In the genomic region with DNA sequence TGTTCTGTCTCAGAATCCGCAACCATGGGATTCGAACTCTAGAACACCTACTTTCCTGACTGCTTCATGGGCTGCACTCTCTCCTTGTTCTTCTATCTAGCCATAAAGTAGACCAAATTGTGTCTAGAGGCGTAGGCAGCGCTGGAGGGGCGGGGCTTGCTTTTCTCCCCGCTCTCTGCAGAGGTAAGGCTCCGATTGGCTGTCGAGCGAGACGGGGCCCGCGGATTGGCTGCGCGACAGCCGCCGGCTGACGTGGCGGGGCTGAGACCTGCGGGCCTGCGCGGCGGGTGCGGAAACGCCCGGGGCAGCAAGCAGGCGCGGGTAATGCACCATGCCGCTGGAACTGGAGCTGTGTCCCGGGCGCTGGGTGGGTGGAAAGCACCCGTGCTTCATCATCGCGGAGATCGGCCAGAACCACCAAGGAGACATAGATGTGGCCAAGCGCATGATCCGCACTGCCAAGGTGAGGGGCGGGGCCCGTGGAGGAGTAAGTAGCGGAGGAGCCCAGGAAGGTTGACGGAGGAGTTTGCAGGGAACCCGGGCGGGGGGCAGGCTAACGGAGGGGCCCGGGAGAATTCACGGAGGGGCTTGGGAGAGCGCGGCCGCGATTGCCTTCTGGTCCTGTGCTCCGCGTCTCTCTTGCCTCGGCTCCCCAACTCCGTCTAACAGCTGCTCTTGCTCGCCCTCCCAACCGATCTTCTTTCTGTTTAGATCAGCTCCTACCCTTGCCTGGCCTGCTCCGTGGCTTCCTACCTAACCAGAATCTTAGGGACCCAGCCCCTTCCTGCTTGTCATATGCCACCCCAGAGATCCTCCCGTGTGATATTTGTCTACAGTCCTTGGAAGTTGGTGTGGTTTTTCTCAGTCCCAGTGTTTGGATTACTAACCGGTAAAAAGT, we compare ENCODE assay signal across 8 mouse cellular contexts. TPM values are rescaled to one million over a fixed set of nuclear protein-coding genes. Genes with fewer than 3 reads are reported as not detected.
DNase-seq lines count a peak whose midpoint lies in the region; ATAC-seq lines count a peak whose summit lies in the region.

Gene Nans (plus strand): TSS at position 221 of the 898 bp plus-strand sequence.

- H3K27me3 ChIP-seq in forebrain, embryonic 14.5 days (replicated peaks; ENCODE audit: control insufficient read depth, insufficient read depth, low read length), result no peaks in the 10 kb centered on the region
- H3K27me3 ChIP-seq in neural tube, embryonic 15.5 days (replicated peaks), result no peaks in the 10 kb centered on the region

- H3K4me2 ChIP-seq in forebrain, embryonic 14.5 days (ENCODE audit: low read length), result peak within 1 kb of the TSS; percentile 81
- peak within 1 kb of the TSS; percentile 61 for H3K4me2 ChIP-seq in neural tube, embryonic 15.5 days

- peaks cover 17% of the 10 kb centered on the region for H3K36me3 ChIP-seq in forebrain, embryonic 14.5 days (ENCODE audit: control insufficient read depth, insufficient read depth, low read length)
- peaks cover 18% of the 10 kb centered on the region for H3K36me3 ChIP-seq in neural tube, embryonic 15.5 days

- DNase-seq in ES-CJ7 (ENCODE audit: low read depth, low spot score), result peak; percentile 96
- DNase-seq in cerebellum, adult 11 months, result peak; percentile 92
- DNase-seq in forebrain, embryonic 14.5 days (ENCODE audit: low spot score), result peak; percentile 98
- peak; percentile 96 for DNase-seq in heart, postnatal 14 days
- DNase-seq in layer of hippocampus, adult 11-12 months (ENCODE audit: low spot score), result peak; percentile 93
- peak; percentile 96 to 97 for DNase-seq in lung, adult 18-20 months
- DNase-seq in testis, postnatal 14 days (ENCODE audit: low spot score), result peak; percentile 96

- H3K4me1 ChIP-seq in forebrain, embryonic 14.5 days (ENCODE audit: control insufficient read depth, insufficient read depth, low read length), result peaks cover 4% of the 10 kb centered on the region; the same call in 1 of the 2 replicates
- peaks cover 17% of the 10 kb centered on the region for H3K4me1 ChIP-seq in neural tube, embryonic 15.5 days

- H3K27ac ChIP-seq in forebrain, embryonic 14.5 days (ENCODE audit: low read depth, low read length), result peak within 1 kb of the TSS; percentile 68
- peak within 1 kb of the TSS; percentile 81 for H3K27ac ChIP-seq in neural tube, embryonic 15.5 days (replicated peaks)

- ATAC-seq in forebrain, embryonic 14.5 days, result peak; percentile 100
- ATAC-seq in neural tube, embryonic 15.5 days (ENCODE audit: low FRiP score), result peak; percentile 99

- H3K4me3 ChIP-seq in forebrain, embryonic 14.5 days (ENCODE audit: low read depth, low read length), result peak within 1 kb of the TSS; percentile 76
- peak within 1 kb of the TSS; percentile 83 for H3K4me3 ChIP-seq in neural tube, embryonic 15.5 days (replicated peaks)

- H3K9ac ChIP-seq in forebrain, embryonic 14.5 days (ENCODE audit: low read length), result peak within 1 kb of the TSS; percentile 79
- H3K9ac ChIP-seq in neural tube, embryonic 15.5 days (replicated peaks), result peak within 1 kb of the TSS; percentile 77

- no peaks in the 10 kb centered on the region for H3K9me3 ChIP-seq in forebrain, embryonic 14.5 days (replicated peaks; ENCODE audit: control insufficient read depth, low read length)
- no peaks in the 10 kb centered on the region for H3K9me3 ChIP-seq in neural tube, embryonic 15.5 days (replicated peaks)

- under 1% methylated on average over 57 of the region's 58 CpGs for whole genome bisulfite sequencing in forebrain, embryonic 14.5 days
- under 1% methylated on average over 58 of the region's 58 CpGs for WGBS in neural tube, embryonic 15.5 days

- intact Hi-C loops in heart, postnatal 14 days (cut with DNase I), result no loop called here

RNA-seq across cellular contexts. Expression of gene Nans, which starts in this region (rescaled TPM):
- 77.5 and 81.8 TPM in 2 replicates for polyA plus RNA-seq in forebrain, embryonic 14.5 days (2014; fragmentation: Nextera tagmentation; extraction: Ambion mirVana)
- total RNA-seq in heart, postnatal 14 days (2021), result 10 to 100 TPM; 17.5 to 21.4 TPM
- 76.5 and 85.4 TPM in 2 replicates for polyA plus RNA-seq in neural tube, embryonic 15.5 days (2015; fragmentation: Nextera tagmentation; extraction: Ambion mirVana)

Comparison
In these comparisons a context has a peak if more than half of its experiments do, and no peak if none do; other contexts are left out.
1. Peak in every context shown above with its lines: DNase-seq, ATAC-seq, H3K4me3 ChIP-seq and H3K27ac ChIP-seq.